Mouse (Mus musculus) brain, adult 2 months (tissue): Measurements from ENCODE around the gene Syndig1l.

Experiments
- DNase-seq: peaks from one replicate; pipeline ENCODE4 v3.0.0; 2011; ENCODE audit warnings: low read depth, low spot score

The Syndig1l gene

GRCm38 (mm10) chr12:84674666-84675526 is 23.7 kb downstream of the Syndig1l start:
- peak; percentile 20 for DNase-seq

GRCm38 (mm10) chr12:84671646-84672045 is 27.0 kb downstream of the Syndig1l start:
- DNase-seq, result no peak

DNA sequence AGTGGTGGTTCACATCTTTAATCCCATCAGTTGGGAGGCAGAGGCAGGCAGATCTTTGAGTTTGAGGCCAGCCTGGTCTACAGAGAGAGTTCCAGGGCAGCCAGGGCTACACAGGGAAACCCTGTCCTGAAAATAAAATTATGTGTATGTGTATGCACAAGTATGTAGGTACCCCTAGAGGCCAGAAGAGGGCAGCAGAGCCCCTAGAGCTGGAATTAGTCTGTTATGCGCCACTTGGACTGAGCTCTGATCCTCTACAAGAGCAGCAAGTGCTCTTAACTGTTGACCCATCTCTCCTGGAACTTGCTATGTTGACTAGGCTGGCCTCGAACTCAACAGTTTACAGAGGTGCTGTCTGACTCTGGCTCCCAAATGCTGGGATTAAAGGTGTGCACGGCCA is 28.1 kb downstream of the Syndig1l start:
- DNase-seq, result no peak

DNA sequence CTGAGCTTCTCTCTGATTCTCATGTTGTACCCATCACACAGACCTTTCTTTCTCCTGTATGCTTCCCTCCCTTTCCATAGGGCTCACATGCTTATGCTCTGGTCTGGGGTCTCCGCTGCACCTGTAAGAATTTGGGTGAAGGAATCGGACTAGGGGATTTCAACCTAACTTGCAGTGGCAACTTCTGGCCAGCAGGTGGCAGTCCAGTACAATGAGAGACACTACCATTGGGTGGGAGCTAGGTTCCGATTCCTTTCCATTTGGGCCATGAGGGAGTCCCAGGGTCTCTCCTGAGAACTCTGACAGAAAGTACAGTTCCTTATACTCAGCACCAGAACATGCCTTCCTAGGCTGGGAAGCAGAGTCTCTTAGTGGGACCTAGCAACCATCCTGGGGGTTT is 44.7 kb downstream of the Syndig1l start:
- peak; percentile 46 for DNase-seq

DNA sequence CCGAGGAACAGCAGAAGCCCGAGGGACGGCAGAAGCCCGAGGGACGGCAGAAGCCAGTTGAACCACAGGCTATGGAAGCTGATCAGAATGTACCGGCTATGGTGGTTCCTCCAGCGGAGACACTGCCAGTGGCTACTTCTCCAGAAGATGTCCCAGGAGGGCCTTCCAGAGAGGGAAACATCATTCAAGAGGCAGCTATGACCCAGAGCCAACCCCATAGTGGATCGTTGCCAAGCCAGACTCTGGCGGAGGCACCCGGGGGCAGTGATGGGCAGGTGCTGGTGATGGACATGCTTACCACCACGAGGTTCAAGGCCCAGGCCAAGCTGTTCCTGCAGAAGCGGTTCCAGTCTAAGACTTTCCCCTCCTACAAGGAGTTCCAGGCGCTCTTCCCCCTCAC is 48.4 kb downstream of the Syndig1l start:
- no peak for DNase-seq

DNA sequence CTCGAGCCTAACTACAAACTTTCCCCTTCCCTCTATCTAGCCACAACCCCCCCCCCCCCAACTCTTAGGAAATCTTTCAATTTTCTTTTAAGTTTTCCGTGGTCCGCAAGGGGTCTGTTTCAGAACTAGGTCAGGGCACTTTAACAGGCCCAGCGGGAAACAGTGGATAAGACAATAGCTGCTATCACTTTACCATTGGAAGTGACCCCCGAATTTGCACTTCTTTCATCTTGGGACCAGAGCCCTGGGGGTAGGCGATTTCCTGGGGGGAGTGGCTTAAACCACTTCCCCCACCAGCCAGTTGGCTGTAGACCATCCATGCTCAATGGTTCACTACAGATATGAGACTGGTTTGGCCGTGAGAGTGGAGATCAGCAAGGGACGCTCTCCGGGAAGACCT is 58.0 kb downstream of the Syndig1l start, which contains the start of gene Vrtn:
Gene Vrtn, plus strand, starts transcription at position 366 of the 400 bp plus-strand sequence.
- no peak for DNase-seq

DNA sequence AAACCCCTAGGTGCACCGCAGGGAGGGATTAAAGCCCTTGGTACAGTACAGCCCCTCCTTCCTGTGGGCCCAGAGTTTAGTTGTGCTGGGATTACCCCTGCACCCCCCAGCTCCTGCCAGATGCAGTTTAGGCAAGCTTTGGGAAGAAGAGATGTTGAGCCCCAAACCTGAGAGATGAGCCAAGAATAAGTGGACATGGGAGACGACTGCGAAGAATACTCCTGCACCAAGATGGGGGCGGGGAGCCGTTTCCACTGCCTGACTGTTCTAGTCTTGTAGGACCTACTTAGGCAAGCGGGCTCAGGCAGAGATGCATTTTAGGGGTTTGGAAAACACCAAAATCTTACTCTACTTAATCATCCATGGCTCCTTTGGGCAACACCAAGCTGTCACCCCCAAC is 58.4 kb downstream of the Syndig1l start:
- DNase-seq, result no peak

DNA sequence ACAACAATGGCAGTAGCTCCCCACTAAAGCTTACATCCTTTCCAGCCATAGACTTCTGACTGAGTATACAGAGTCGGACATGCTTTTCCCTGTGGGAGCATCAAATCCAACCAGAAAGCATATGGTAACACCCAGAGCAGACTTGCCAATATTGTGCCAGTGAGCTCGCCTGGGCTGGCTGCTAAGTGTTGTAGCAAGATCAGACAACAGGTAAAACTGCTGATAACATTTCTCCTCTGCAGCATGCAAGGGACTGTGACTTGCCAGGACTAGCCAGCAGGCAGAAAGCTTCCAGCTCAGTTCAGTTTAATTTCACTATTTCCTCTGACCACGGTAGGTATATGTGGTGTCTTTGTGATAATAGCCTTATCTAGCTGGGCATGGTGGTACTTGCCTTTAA is 66.8 kb downstream of the Syndig1l start:
- no peak for DNase-seq
